16 mouse cellular contexts compared by ENCODE assay signal in genomic region chr7:144684947-144685346, GRCm38 (mm10).
DNase-seq lines count a peak whose midpoint lies in the region; ATAC-seq and TF ChIP-seq lines count a peak whose summit lies in the region.
"Had no signal": no experiment of that assay in that cellular context is flagged by ENCODE, and none has a peak within 500 bp of the region (broad histone marks: within the 10 kb centered on the region; RNA-seq: fewer than 3 reads in every experiment).

No protein-coding gene starts in this region.

- no peak for TF ChIP-seq POLR2A in brain, embryonic 14.5 days (IDR thresholded peaks at IDR 0.05; ENCODE audit: borderline replicate concordance, extremely low read depth, insufficient read depth, insufficient read length, poor library complexity, severe bottlenecking)

- WGBS in lung, embryonic 15.5 days, result 30% methylated on average over 4 of the region's 4 CpGs
- 63% methylated on average over 4 of the region's 4 CpGs for WGBS in kidney, embryonic 15.5 days
- WGBS in limb, embryonic 10.5 days, result 79% methylated on average over 4 of the region's 4 CpGs

- no peak overlapping the region for H3K4me2 ChIP-seq in lung, embryonic 15.5 days
- no peak overlapping the region for H3K4me2 ChIP-seq in kidney, embryonic 15.5 days
- H3K4me2 ChIP-seq: embryonic facial prominence, embryonic 15.5 days; intestine, embryonic 15.5 days; neural tube, embryonic 12.5 days had no signal

- no peak for ATAC-seq in lung, embryonic 15.5 days (ENCODE audit: borderline replicate concordance, extremely low read depth, low FRiP score, low TSS enrichment)
- no peak for ATAC-seq in kidney, embryonic 15.5 days (replicated peaks; ENCODE audit: low FRiP score)
- ATAC-seq: intestine, embryonic 15.5 days had no signal

- no peaks in the 10 kb centered on the region for H3K27me3 ChIP-seq in lung, embryonic 15.5 days
- 0 out of 2 replicates have a peak, but pooled peaks cover under 1% of the 10 kb centered on the region for H3K27me3 ChIP-seq in kidney, embryonic 15.5 days
- H3K27me3 ChIP-seq in limb, embryonic 10.5 days (ENCODE audit: low read depth, poor library complexity, severe bottlenecking), result peaks cover 14% of the 10 kb centered on the region
- H3K27me3 ChIP-seq: intestine, embryonic 15.5 days had no signal

- peaks cover 37% of the 10 kb centered on the region for H3K4me1 ChIP-seq in lung, embryonic 15.5 days
- H3K4me1 ChIP-seq in kidney, embryonic 15.5 days, result peaks cover 18% of the 10 kb centered on the region
- peaks cover 19% of the 10 kb centered on the region for H3K4me1 ChIP-seq in limb, embryonic 10.5 days
- H3K4me1 ChIP-seq: neural tube, embryonic 12.5 days had no signal

- no peak for TF ChIP-seq CTCF in brain, embryonic 14.5 days (IDR thresholded peaks at IDR 0.05; ENCODE audit: borderline replicate concordance, extremely low read depth, insufficient read depth, insufficient read length)

- H3K4me3 ChIP-seq in lung, embryonic 15.5 days, result no peak overlapping the region
- no peak overlapping the region for H3K4me3 ChIP-seq in kidney, embryonic 15.5 days (replicated peaks)
- H3K4me3 ChIP-seq in limb, embryonic 10.5 days, result no peak overlapping the region
- H3K4me3 ChIP-seq: embryonic facial prominence, embryonic 15.5 days; intestine, embryonic 15.5 days; layer of hippocampus, adult 2 months; neural tube, embryonic 12.5 days had no signal

- peak overlapping the region; percentile 49 for H3K27ac ChIP-seq in lung, embryonic 15.5 days
- H3K27ac ChIP-seq in kidney, embryonic 15.5 days, result no peak overlapping the region; the same call in 1 of the 2 replicates
- H3K27ac ChIP-seq in limb, embryonic 10.5 days, result no peak overlapping the region
- H3K27ac ChIP-seq: embryonic facial prominence, embryonic 15.5 days; intestine, embryonic 15.5 days; kidney, postnatal 0 days; layer of hippocampus, adult 2 months; neural tube, embryonic 12.5 days had no signal

- DNase-seq in cerebellum, postnatal 14 days, result peak; percentile 9 to 10
- no peak for DNase-seq in cerebellum, adult 11 months
- no peak for DNase-seq in lung, postnatal 14 days
- peak; percentile 41 for DNase-seq in brain, embryonic 14.5 days (ENCODE audit: low read depth)
- DNase-seq in lung, postnatal 36 days, result peak; percentile 34
- DNase-seq in limb, embryonic 10.5 days (ENCODE audit: low spot score), result no peak
- DNase-seq: adrenal gland, adult 2 months; cerebellum, adult 8-10 months; gastrocnemius, postnatal 36 days had no signal

- H3K9me3 ChIP-seq in lung, embryonic 15.5 days, result no peaks in the 10 kb centered on the region
- H3K9me3 ChIP-seq in kidney, embryonic 15.5 days (replicated peaks), result no peaks in the 10 kb centered on the region
- H3K9me3 ChIP-seq in limb, embryonic 10.5 days (replicated peaks), result no peaks in the 10 kb centered on the region
- H3K9me3 ChIP-seq: embryonic facial prominence, embryonic 15.5 days; intestine, embryonic 15.5 days; neural tube, embryonic 12.5 days had no signal

- H3K9ac ChIP-seq in lung, embryonic 15.5 days, result no peak overlapping the region
- H3K9ac ChIP-seq in kidney, embryonic 15.5 days, result no peak overlapping the region
- H3K9ac ChIP-seq: embryonic facial prominence, embryonic 15.5 days; intestine, embryonic 15.5 days; neural tube, embryonic 12.5 days had no signal

- H3K36me3 ChIP-seq in lung, embryonic 15.5 days, result no peaks in the 10 kb centered on the region
- H3K36me3 ChIP-seq in kidney, embryonic 15.5 days, result no peaks in the 10 kb centered on the region
- no peaks in the 10 kb centered on the region for H3K36me3 ChIP-seq in limb, embryonic 10.5 days
- H3K36me3 ChIP-seq: embryonic facial prominence, embryonic 15.5 days; intestine, embryonic 15.5 days; neural tube, embryonic 12.5 days had no signal

Comparison
In these comparisons a context has a peak if more than half of its experiments do, and no peak if none do; other contexts are left out.
1. DNase-seq: peak in cerebellum, postnatal 14 days (2 of 2), brain, embryonic 14.5 days (single experiment) and lung, postnatal 36 days (single experiment); none in cerebellum, adult 11 months (single experiment), lung, postnatal 14 days (single experiment) and limb, embryonic 10.5 days (single experiment).